Mouse (Mus musculus): Measurements from ENCODE around the gene Ly6g6c. TPM values are rescaled to one million over a fixed set of nuclear protein-coding genes. Genes with fewer than 3 reads are reported as not detected.
A peak's percentile ranks its signal among the peaks of the same experiment; 100 is the strongest.

The Ly6g6c gene
- polyA plus RNA-seq, 1 experiment from 2014 or later, result 0.16 TPM

DNA sequence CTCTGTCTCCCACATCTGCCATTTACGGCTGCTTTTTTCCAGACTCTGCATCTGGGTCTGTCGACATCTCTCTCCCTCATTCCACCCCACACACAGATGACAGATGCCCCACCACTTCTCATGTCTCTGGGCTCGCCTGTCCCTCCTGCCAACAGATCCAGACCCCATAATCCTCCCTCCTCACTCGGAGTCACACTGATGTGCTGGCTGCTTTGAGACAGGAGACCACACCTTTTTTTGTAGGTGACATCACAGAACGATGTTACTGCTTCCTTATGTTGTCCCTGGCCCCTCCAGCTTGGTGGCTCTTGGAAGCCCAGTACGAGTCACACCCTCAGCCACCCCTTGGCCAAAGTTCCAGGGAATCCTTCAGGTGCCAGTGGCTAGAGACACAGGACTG is 15.1 kb downstream of the Ly6g6c start:
- DNase-seq (ENCODE audit: low spot score), result no peak
- Histone ChIP-seq H3K27ac (replicated peaks; ENCODE audit: low read depth, low read length) (no peak overlapping the region), H3K27me3 (ENCODE audit: control insufficient read depth, insufficient read depth, low read length) (no peaks in the 10 kb centered on the region), H3K9me3 (ENCODE audit: control insufficient read depth, low read length) (no peaks in the 10 kb centered on the region), H3K36me3 (ENCODE audit: control insufficient read depth, insufficient read depth, low read length) (no peaks in the 10 kb centered on the region), H3K9ac (ENCODE audit: low read length) (no peak overlapping the region), H3K4me2 (ENCODE audit: low read depth, severe bottlenecking) (no peak overlapping the region), H3K4me3 (ENCODE audit: low read depth, low read length) (no peak overlapping the region), H3K4me1 (ENCODE audit: control insufficient read depth, insufficient read depth, low read length) (peaks cover 10% of the 10 kb centered on the region)
- whole genome bisulfite sequencing, result 37% methylated on average over 6 of the region's 6 CpGs
- ATAC-seq (ENCODE audit: insufficient number of reproducible peaks, low FRiP score, low TSS enrichment, low read depth), result no peak

DNA sequence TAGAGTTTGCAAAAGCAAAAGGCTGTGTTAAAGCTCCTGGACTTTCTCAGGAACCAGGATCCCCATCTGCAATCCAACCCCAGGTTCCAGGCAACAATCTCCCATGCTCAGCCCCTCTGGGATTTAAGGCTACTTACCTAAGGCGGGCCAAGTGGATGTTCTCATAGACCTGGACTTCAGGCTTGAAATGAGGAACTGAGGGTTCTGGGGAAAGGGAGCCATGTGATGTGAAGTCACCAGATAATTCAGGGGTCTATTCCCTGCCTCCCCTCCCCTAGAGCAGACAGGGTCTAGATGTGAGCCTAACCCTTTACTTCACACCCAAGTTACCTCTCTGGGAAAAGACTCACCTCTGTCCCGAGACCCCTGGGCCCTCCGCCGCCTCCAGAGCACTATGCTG is 15.5 kb downstream of the Ly6g6c start:
- DNase-seq (ENCODE audit: low spot score) (no peak), ATAC-seq (ENCODE audit: insufficient number of reproducible peaks, low FRiP score, low TSS enrichment, low read depth) (no peak)
- Histone ChIP-seq H3K4me3 (ENCODE audit: low read depth, low read length) (no peak overlapping the region), H3K4me1 (ENCODE audit: control insufficient read depth, insufficient read depth, low read length) (peaks cover 10% of the 10 kb centered on the region), H3K27ac (replicated peaks; ENCODE audit: low read depth, low read length) (no peak overlapping the region), H3K4me2 (ENCODE audit: low read depth, severe bottlenecking) (no peak overlapping the region), H3K36me3 (ENCODE audit: control insufficient read depth, insufficient read depth, low read length) (no peaks in the 10 kb centered on the region), H3K9ac (ENCODE audit: low read length) (no peak overlapping the region), H3K9me3 (ENCODE audit: control insufficient read depth, low read length) (no peaks in the 10 kb centered on the region), H3K27me3 (ENCODE audit: control insufficient read depth, insufficient read depth, low read length) (no peaks in the 10 kb centered on the region)
- WGBS, result 87% methylated on average over 4 of the region's 4 CpGs

DNA sequence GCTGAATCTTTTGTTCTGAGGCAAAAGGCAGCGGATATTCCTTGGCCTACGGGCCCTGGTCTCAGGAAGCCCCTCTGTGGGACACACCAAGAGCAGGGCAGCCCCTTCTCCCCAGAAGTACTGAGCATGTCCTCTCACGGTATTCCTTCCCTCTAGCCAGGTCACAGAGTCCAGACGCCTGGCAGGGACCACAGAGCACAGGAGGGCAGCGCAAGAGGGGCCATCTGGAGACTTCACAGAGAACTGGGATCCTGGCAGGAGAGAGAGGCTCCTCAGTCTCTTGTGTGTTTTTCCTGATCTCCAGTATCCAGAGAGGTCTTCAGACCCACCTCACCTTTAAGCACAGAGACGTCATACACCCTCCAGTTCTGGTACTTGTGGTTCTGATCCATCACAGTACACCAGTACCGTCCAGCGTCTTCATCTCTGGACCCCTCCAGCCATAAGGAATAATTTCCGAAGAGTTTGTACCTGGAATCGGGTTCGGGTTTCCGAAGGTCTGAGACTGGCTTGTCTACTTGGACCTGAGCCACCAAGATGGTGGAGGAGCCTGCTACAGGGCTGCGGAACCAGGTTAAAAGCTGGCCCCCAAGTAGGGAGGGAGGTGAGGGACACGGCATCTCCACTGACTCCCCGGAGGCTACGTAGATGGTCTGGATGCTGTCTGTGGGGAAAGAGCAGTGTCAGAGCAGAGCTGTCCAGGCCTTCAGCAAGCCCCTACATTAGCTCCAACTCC is 17.8 kb downstream of the Ly6g6c start:
- Histone ChIP-seq H3K4me1 (ENCODE audit: control insufficient read depth, insufficient read depth, low read length) (peaks cover under 1% of the 10 kb centered on the region), H3K9me3 (ENCODE audit: control insufficient read depth, low read length) (no peaks in the 10 kb centered on the region), H3K36me3 (ENCODE audit: control insufficient read depth, insufficient read depth, low read length) (no peaks in the 10 kb centered on the region), H3K4me2 (ENCODE audit: low read depth, severe bottlenecking) (no peak overlapping the region), H3K27me3 (ENCODE audit: control insufficient read depth, insufficient read depth, low read length) (no peaks in the 10 kb centered on the region), H3K4me3 (ENCODE audit: low read depth, low read length) (no peak overlapping the region), H3K27ac (replicated peaks; ENCODE audit: low read depth, low read length) (no peak overlapping the region), H3K9ac (ENCODE audit: low read length) (no peak overlapping the region)
- ATAC-seq (ENCODE audit: insufficient number of reproducible peaks, low FRiP score, low TSS enrichment, low read depth), result no peak
- WGBS, result 79% methylated on average over 16 of the region's 16 CpGs
- DNase-seq (ENCODE audit: low spot score), result no peak

DNA sequence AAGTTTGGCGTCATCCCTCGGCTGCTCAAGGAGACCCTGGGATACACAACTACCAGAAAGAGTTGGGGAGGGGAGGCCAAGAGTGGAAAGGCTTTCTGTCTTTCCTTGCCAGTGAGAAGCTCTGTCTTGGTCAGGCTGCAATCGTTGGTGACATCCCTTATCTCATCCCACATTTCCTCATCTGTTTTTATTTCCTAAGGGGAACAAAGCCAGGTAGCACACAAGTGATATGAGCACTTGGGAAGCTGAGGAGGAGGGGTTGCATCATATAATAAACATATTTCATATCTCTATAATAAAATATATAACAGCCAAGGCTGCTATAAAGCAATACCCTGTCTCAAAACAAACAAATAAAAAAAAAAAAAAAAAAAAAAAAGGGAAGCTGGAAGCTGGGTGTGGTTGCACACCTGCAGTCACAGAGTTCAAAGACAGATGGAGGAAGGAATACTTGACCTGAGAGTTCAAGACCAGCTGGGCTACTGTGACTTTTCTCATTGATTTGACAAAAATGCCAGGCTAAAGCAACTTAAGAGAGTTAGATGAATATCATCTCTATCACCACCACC is 18.8 kb downstream of the Ly6g6c start:
- Histone ChIP-seq H3K27ac (replicated peaks; ENCODE audit: low read depth, low read length) (no peak overlapping the region), H3K36me3 (ENCODE audit: control insufficient read depth, insufficient read depth, low read length) (no peaks in the 10 kb centered on the region), H3K9ac (ENCODE audit: low read length) (no peak overlapping the region), H3K27me3 (ENCODE audit: control insufficient read depth, insufficient read depth, low read length) (no peaks in the 10 kb centered on the region), H3K4me2 (ENCODE audit: low read depth, severe bottlenecking) (no peak overlapping the region), H3K9me3 (ENCODE audit: control insufficient read depth, low read length) (no peaks in the 10 kb centered on the region), H3K4me1 (ENCODE audit: control insufficient read depth, insufficient read depth, low read length) (no peaks in the 10 kb centered on the region), H3K4me3 (ENCODE audit: low read depth, low read length) (no peak overlapping the region)
- DNase-seq (ENCODE audit: low spot score) (no peak), ATAC-seq (ENCODE audit: insufficient number of reproducible peaks, low FRiP score, low TSS enrichment, low read depth) (no peak)
- 71% methylated on average over 3 of the region's 3 CpGs for WGBS

DNA sequence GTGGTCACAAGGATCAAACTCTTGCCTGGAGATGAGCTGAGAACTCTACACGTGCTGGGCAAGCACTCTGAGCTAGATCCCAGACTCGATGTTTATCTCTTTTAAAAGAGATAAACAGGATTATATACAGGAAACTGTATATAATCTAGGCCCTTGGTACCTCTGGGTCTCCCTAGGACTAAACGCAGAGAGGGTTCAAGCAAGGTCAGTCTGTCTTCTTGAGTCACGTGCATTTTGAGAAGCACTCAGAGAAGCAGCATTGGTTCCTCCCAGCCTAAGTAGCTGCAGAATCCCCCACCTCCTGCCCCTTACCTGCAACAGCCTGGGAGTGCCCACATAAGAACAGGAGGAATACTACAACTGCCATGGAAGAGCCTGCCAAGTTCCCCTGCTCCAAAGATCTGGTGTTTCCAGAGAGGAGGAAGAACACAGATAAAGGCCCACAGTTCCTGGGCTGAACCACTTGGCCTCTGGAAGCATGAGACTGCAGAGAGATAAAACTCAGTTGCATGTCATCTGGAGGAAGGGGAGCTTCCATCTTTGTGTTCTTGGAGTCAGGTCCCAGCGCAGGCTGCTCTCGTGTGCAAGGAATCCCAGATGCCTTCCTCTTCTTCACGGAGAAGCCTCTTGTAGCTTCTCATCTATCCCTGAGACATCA is 20.1 kb downstream of the Ly6g6c start, which contains the start of gene Ly6g6f:
Gene Ly6g6f, minus strand, starts transcription at position 403 of the 658 bp plus-strand sequence.
- Histone ChIP-seq H3K4me2 (ENCODE audit: low read depth, severe bottlenecking) (no peak within 1 kb of the TSS), H3K27ac (replicated peaks; ENCODE audit: low read depth, low read length) (no peak within 1 kb of the TSS), H3K36me3 (ENCODE audit: control insufficient read depth, insufficient read depth, low read length) (no peaks in the 10 kb centered on the region), H3K27me3 (ENCODE audit: control insufficient read depth, insufficient read depth, low read length) (no peaks in the 10 kb centered on the region), H3K9me3 (ENCODE audit: control insufficient read depth, low read length) (no peaks in the 10 kb centered on the region), H3K9ac (ENCODE audit: low read length) (no peak within 1 kb of the TSS), H3K4me1 (ENCODE audit: control insufficient read depth, insufficient read depth, low read length) (no peaks in the 10 kb centered on the region), H3K4me3 (ENCODE audit: low read depth, low read length) (no peak within 1 kb of the TSS)
- ATAC-seq (ENCODE audit: insufficient number of reproducible peaks, low FRiP score, low TSS enrichment, low read depth), result no peak
- no peak for DNase-seq (ENCODE audit: low spot score)
- WGBS, result 84% methylated on average over 7 of the region's 7 CpGs

DNA sequence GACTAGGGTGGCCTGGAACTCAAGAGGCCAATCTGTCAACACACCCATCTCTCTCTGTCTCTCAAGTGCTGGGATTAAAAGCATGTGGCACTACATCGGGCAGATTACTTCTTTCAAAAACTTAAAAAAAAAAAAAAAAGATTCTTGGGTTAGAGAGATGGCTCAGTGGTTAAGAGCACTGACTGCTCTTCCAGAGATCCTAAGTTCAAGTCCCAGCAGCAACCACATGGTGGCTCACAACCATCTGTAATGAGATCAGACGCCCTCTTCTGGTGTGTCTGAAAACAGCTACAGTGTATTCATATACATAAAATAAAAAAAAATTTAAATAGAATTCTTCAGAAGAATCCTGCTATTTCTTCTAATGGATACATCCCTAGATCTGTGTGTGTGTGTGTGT is 23.0 kb downstream of the Ly6g6c start:
- no peak for ATAC-seq (ENCODE audit: insufficient number of reproducible peaks, low FRiP score, low TSS enrichment, low read depth)
- 52% methylated on average over 2 of the region's 2 CpGs for WGBS

DNA sequence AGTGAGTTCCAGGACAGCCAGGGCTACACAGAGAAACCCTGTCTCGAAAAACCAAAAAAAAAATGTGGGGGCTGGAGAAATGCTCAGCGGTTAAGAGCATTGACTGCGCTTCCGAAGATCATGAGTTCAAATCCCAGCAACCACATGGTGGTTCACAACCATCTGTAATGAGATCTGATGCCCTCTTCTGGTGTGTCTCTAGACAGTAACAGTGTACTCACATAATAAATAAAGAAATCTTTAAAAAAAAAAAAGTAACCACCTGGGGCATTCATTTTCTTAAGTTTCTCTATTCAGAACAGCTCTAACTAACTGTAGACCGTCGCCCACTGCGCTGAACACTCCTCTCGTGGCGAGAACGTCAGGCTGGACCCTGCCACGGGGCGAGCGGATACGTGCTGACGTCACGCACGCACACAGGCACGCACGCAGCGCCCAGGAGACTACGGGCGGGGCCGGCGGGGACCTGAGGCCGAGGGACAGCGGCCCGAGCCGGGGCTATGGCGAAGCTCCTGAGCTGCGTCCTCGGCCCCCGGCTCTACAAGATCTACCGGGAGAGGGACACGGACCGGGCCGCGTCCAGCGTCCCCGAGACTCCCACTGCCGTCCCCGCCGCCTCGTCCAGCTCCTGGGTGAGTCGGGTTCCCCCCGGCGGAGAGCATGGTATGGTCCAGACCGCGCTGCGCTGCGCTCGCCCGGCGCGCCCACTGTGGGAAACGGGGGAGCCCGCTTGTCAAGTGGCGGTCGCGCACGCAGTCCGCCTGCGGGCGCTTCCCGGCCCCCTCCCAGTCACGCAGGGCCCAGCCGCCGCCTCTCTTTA is 23.8 kb downstream of the Ly6g6c start, which contains the start of gene Abhd16a:
Gene Abhd16a, plus strand, starts transcription at position 439 of the 820 bp plus-strand sequence.
- H3K27me3 ChIP-seq (ENCODE audit: control insufficient read depth, insufficient read depth, low read length), result no peaks in the 10 kb centered on the region
- H3K4me3 ChIP-seq (ENCODE audit: low read depth, low read length), result peak within 1 kb of the TSS; percentile 58
- H3K36me3 ChIP-seq (ENCODE audit: control insufficient read depth, insufficient read depth, low read length), result no peaks in the 10 kb centered on the region; the same call in 1 of the 2 replicates
- H3K9ac ChIP-seq (ENCODE audit: low read length), result peak within 1 kb of the TSS; percentile 96
- ATAC-seq (ENCODE audit: insufficient number of reproducible peaks, low FRiP score, low TSS enrichment, low read depth) (peak; percentile 97), DNase-seq (ENCODE audit: low spot score) (peak; percentile 95)
- 4% methylated on average over 62 of the region's 67 CpGs for WGBS
- peak within 1 kb of the TSS; percentile 86 for H3K27ac ChIP-seq (replicated peaks; ENCODE audit: low read depth, low read length)
- H3K4me2 ChIP-seq (ENCODE audit: low read depth, severe bottlenecking), result peak within 1 kb of the TSS; percentile 71
- no peaks in the 10 kb centered on the region for H3K9me3 ChIP-seq (ENCODE audit: control insufficient read depth, low read length)
- no peaks in the 10 kb centered on the region for H3K4me1 ChIP-seq (ENCODE audit: control insufficient read depth, insufficient read depth, low read length)

More for the DNA sequence above, 23.0 kb downstream of the Ly6g6c start:
- H3K27me3 ChIP-seq (ENCODE audit: control insufficient read depth, insufficient read depth, low read length), result no peaks in the 10 kb centered on the region
- DNase-seq (ENCODE audit: low spot score), result no peak
- H3K36me3 ChIP-seq (ENCODE audit: control insufficient read depth, insufficient read depth, low read length), result no peaks in the 10 kb centered on the region; the same call in 1 of the 2 replicates
- no peaks in the 10 kb centered on the region for H3K9me3 ChIP-seq (ENCODE audit: control insufficient read depth, low read length)
- no peaks in the 10 kb centered on the region for H3K4me1 ChIP-seq (ENCODE audit: control insufficient read depth, insufficient read depth, low read length)
- H3K9ac ChIP-seq (ENCODE audit: low read length), result no peak overlapping the region
- no peak overlapping the region for H3K27ac ChIP-seq (replicated peaks; ENCODE audit: low read depth, low read length)
- H3K4me3 ChIP-seq (ENCODE audit: low read depth, low read length), result no peak overlapping the region
- H3K4me2 ChIP-seq (ENCODE audit: low read depth, severe bottlenecking), result no peak overlapping the region

Data from limb, embryonic 11.5 days (tissue).